Mouse (Mus musculus) heart, postnatal 0 days (tissue): Measurements from ENCODE around the gene Med8.

ENCODE experiments used
- CTCF ChIP-seq: IDR thresholded peaks from 2 replicates; pipeline ENCODE4 v1.5.1; 2016; ENCODE audit warnings: antibody characterized with exemption, control low read depth, low read depth
- EP300 ChIP-seq: IDR thresholded peaks from 2 replicates; pipeline ENCODE4 v1.6.1; 2016; ENCODE audit warnings: antibody characterized with exemption, low read depth

- TF ChIP-seq CTCF (no peak), EP300 (no peak)
Measured at GRCm38 (mm10) chr4:118364641-118365040, 44.5 kb upstream of the Med8 start.
